Mouse (Mus musculus) urinary bladder, adult 18-20 months (tissue): ENCODE measurements around the gene Rhoc.
"Not testable (repeated sequence)": the region's sequence is repeated elsewhere in the genome, so short reads cannot be mapped to it uniquely, and the experiment has no call there.

Experiments
- DNase-seq, 2 experiments: peaks; one replicate each; pipeline ENCODE4 v3.0.0; 2022; ENCODE audit warnings: low spot score in 2 of 2, mixed read lengths in 2 of 2

The Rhoc gene

GRCm38 (mm10) chr3:104788075-104788474, at the start of gene Rhoc:
Rhoc (plus strand) TSS chr3:104788375.
- DNase-seq = no peak

- DNase-seq = no peak
Observed at GRCm38 (mm10) chr3:104741954-104742353, 46.2 kb upstream of the Rhoc start.

GRCm38 (mm10) chr3:104743161-104743560, 45.0 kb upstream of the Rhoc start:
- DNase-seq = no peak

GRCm38 (mm10) chr3:104743864-104744263, 44.3 kb upstream of the Rhoc start:
- no peak for DNase-seq

GRCm38 (mm10) chr3:104752845-104753244, 35.3 kb upstream of the Rhoc start:
- DNase-seq = not testable (repeated sequence)

- peak; percentile 22 to 41 for DNase-seq
Observed at GRCm38 (mm10) chr3:104758406-104758805, 29.8 kb upstream of the Rhoc start.

- DNase-seq = no peak
Observed at GRCm38 (mm10) chr3:104758869-104759268, 29.3 kb upstream of the Rhoc start.

GRCm38 (mm10) chr3:104762103-104762863, 25.9 kb upstream of the Rhoc start:
- DNase-seq = not testable (repeated sequence)

GRCm38 (mm10) chr3:104765021-104765420, 23.2 kb upstream of the Rhoc start:
- DNase-seq = no peak

- DNase-seq = no peak
Observed at GRCm38 (mm10) chr3:104767141-104767540, 21.0 kb upstream of the Rhoc start.

- no peak for DNase-seq
Observed at GRCm38 (mm10) chr3:104767716-104768115, 20.5 kb upstream of the Rhoc start.

GRCm38 (mm10) chr3:104769135-104769534, 19.0 kb upstream of the Rhoc start:
- no peak for DNase-seq

- DNase-seq = no peak
Observed at GRCm38 (mm10) chr3:104770035-104770434, 18.1 kb upstream of the Rhoc start.

- no peak for DNase-seq
Observed at GRCm38 (mm10) chr3:104770918-104771317, 17.3 kb upstream of the Rhoc start.

- no peak for DNase-seq
Observed at GRCm38 (mm10) chr3:104771460-104771859, 16.7 kb upstream of the Rhoc start.

GRCm38 (mm10) chr3:104773301-104773700, 14.9 kb upstream of the Rhoc start:
- DNase-seq = no peak

GRCm38 (mm10) chr3:104777342-104777741, 10.8 kb upstream of the Rhoc start:
- DNase-seq = no peak

- DNase-seq = no peak
Observed at GRCm38 (mm10) chr3:104779949-104780348, 8.2 kb upstream of the Rhoc start.

- peak; percentile 55 to 80 for DNase-seq
Observed at GRCm38 (mm10) chr3:104780561-104781420, 7.4 kb upstream of the Rhoc start, which contains the start of gene Ppm1j. Ppm1j (plus strand) TSS chr3:104781056.

GRCm38 (mm10) chr3:104781471-104781903, 6.7 kb upstream of the Rhoc start, which contains the start of gene Fam19a3:
Fam19a3 (minus strand) TSS chr3:104781840.
- no peak for DNase-seq

- no peak for DNase-seq
Observed at GRCm38 (mm10) chr3:104782061-104782681, 6.0 kb upstream of the Rhoc start.

- no peak for DNase-seq
Observed at GRCm38 (mm10) chr3:104783971-104784500, 4.1 kb upstream of the Rhoc start.
